Mouse (Mus musculus) cerebellum, postnatal 25 days (tissue): ENCODE results near the gene Gm9837.

Experiments used
- DNase-seq, 2 experiments: peaks; one replicate each; pipeline ENCODE4 v3.0.0; 2021; ENCODE audit warnings: mixed read lengths in 2 of 2

Gene Gm9837

GRCm38 (mm10) chr11:53469968-53470695 lies at the start of gene Gm9837:
Gene Gm9837, minus strand, starts transcription at chr11:53470479.
- DNase-seq: peak; percentile 94 to 97

GRCm38 (mm10) chr11:53519207-53520121 lies 49.2 kb upstream of the Gm9837 start, which contains the start of gene Sept8:
Gene Sept8, plus strand, starts transcription at chr11:53519257.
- DNase-seq: peak; percentile 82 to 85

DNA sequence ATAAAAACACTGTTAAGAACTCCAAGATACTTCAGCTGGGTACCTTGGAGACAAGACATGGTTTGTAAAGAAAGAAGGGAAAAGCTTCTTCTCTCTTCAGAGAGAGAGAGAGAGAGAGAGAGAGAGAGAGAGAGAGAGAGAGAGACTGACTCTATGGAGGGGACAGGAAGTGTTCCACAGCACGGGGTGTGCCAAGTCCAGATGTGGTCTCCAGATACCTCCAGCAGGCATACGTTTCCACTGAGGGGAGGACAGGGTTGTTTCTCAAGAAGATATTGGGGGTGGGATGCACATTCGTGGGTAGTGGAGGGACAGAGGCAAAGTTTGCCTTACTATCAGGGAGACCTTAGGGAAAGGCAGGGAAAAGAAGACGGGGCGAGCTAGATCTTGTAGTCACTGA lies 48.5 kb upstream of the Gm9837 start:
- peak in 1 of 2 experiments; percentile 11 for DNase-seq

DNA sequence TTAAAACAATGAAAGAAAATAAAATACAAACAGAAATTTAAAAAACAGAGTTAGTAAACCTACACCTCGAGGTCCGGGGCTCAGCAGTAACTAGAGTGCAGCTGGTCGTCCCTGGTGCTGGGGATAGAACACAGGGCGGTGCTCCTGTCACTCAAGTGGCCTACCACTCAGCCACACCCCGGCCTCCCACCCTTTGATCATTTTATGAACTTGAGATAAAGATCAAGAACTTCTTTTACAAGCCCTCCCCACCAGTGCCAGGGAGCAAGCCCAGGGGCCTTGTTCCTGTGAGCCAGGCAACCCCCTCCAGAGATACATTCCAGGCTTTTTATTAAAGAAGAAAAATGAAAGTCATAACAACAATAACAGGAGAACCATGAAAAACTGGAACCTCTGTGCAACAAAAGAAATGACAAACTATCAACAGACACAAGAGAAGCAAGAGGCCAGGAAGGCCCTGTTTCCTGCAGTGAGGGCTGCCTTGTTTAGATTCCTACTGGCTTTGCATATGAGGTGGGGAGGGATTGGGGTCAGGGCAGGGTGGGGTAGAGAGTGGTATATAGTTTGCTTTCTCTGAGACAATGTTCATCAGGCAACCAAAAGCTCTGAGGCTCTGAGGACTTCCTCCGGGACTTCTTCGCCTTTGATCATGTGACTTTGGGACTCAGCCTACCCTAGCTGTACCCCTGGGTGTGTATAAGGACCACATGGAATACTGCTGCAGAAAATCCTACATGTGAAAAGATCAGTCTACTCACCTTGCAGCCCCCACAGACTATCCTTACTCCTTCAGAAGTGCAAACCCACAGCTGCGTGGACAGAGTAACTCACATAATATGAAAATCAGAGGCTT lies 46.7 kb upstream of the Gm9837 start:
- DNase-seq: peak in 1 of 2 experiments; percentile 9

GRCm38 (mm10) chr11:53510351-53510750 lies 40.1 kb upstream of the Gm9837 start:
- DNase-seq: no peak

DNA sequence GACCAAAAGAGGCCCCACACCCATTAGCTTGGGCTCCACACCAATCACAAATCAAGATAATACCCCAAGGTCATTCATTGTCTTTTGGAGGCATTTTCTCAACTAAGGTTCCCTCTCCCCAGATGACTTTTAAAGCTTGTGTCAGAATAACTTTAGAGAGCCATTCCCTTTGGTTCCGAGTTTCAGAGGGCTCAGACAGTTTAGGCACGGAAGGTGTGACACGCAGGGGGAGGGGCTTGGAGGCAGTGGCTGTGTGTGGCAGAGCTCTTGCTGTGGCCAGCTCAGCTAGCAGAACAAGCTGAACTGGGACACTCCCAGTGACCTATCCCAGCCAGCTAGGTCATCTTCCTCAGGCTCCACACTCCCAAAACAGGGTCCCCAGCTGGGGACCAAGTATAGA lies 38.3 kb upstream of the Gm9837 start:
- DNase-seq: no peak

- DNase-seq: peak in 1 of 2 experiments; percentile 37
Measured at GRCm38 (mm10) chr11:53508152-53508551, 37.9 kb upstream of the Gm9837 start.

GRCm38 (mm10) chr11:53507098-53507805 lies 37.0 kb upstream of the Gm9837 start:
- DNase-seq: peak; percentile 42 to 48

GRCm38 (mm10) chr11:53505026-53505663 lies 34.9 kb upstream of the Gm9837 start:
- peak; percentile 92 to 94 for DNase-seq

DNA sequence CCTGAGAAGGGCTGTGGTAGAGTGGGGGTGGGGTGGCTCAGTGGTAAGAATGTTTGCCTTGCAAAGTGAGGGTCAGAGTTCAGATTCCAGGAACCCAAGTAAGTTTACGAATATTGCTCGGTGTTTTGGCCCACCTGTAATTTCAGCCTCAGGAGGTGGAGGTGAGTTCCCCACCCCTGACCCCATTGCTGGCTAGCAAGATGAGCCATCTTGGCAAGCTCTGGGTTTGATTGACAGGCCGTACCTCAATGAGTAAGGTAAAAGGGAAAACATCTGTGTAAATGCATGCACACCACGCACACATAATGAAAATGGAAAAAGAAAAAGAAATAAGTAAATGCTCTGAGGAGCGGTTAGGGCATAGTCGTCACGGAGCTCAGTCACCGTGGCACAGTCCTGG lies 34.1 kb upstream of the Gm9837 start:
- peak in 1 of 2 experiments; percentile 34 for DNase-seq

- DNase-seq: no peak
Measured at GRCm38 (mm10) chr11:53503738-53504137, 33.5 kb upstream of the Gm9837 start.

- DNase-seq: peak in 1 of 2 experiments; percentile 45
Measured at GRCm38 (mm10) chr11:53502039-53502765, 31.9 kb upstream of the Gm9837 start.

- DNase-seq: no peak
Measured at GRCm38 (mm10) chr11:53500569-53500968, 30.3 kb upstream of the Gm9837 start.

GRCm38 (mm10) chr11:53496946-53497345 lies 26.7 kb upstream of the Gm9837 start:
- DNase-seq: peak; percentile 54

GRCm38 (mm10) chr11:53495417-53495816 lies 25.1 kb upstream of the Gm9837 start:
- DNase-seq: no peak

DNA sequence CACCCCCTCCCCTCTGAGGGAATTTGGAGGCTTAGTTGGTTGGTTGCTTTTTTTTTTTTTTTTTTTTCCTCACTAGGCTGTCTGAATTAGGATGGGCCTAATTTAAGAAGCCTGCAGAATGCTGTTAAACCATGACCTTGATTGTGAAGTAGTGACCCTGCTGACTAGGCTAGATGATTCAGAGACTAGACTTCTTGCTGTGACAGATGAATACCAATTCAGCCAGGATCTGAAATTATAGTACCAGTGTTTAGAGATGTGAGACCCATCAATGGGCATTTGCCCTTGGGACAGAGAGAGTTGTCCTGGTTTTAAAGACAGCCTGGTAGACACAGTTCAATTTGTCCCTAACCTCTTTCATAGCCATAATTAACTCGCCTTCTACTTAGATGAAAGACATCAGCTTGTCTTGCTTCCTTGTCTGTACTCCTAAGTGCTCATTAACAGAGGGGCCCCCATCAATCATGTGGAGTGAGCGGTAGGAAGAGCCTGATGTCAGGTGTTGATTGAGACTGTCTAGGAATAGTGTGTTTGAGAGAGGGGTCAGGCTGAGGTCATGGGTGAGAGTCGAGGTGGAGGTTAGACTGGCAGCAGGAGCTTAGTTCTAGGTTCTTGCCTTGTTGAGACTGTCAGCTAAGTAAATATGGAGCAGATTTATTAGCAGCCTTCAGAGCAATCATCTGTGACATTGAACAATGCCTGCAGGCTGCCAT lies 23.1 kb upstream of the Gm9837 start:
- DNase-seq: no peak

DNA sequence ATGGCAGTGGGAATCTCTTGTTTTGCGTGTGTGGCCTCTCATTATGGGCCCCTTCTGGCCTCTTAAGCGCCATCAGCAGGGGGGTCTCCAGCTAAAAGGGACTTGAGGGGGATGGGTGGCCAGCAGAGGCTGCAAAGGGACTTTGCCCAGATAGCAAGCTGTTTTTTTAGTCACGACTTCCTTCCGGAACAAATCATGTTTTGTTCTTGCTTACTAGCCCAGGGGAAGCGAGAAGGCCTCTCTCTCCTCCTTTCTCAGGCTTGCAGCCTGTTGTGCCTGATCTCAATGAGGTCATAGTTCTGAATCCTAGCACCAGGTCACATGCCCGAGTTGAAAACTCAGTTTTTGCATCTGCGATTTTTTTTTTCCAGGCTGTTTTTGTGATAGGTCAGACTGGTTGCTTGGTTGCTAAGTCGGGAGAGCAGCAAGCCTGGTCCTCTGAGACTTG lies 21.7 kb upstream of the Gm9837 start:
- DNase-seq: no peak

GRCm38 (mm10) chr11:53489421-53489820 lies 19.1 kb upstream of the Gm9837 start:
- DNase-seq: no peak

DNA sequence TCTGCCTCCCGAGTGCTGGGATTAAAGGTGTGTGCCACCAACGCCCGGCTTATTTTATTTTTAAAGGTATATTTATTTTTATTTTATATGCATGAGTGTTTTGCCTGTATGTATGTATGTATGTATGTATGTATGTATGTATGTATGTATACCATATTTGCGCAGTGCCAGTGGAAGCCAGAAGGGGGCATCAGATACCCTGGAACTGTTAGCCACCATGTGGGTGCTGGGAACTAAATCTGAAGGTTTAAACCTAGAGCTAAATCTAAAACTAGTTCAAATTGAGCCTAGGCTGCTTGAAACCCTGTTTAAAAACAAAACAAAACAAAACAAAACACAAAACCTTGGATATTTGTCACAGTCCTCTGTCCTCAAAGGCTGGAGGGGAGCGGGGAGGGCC lies 18.7 kb upstream of the Gm9837 start:
- DNase-seq: no peak
